Mouse (Mus musculus): Measurements from ENCODE around the gene Slc2a8. TPM values are rescaled to one million over a fixed set of nuclear protein-coding genes. Genes with fewer than 3 reads are reported as not detected.

Slc2a8 gene
- polyA plus RNA-seq, 1 experiment = 13.5 TPM

GRCm38 (mm10) chr2:32989376-32989775 is 7.5 kb upstream of the Slc2a8 start:
- no peaks in the 10 kb centered on the region for H3K79me2 ChIP-seq (ENCODE audit: control insufficient read depth, insufficient read depth)
- no peaks in the 10 kb centered on the region for H3K36me3 ChIP-seq (ENCODE audit: control insufficient read depth, insufficient read depth)
- no peak overlapping the region for H3ac ChIP-seq (ENCODE audit: control insufficient read depth, insufficient read length)
- peaks cover 22% of the 10 kb centered on the region for H3K27me3 ChIP-seq (ENCODE audit: control insufficient read depth, insufficient read depth, insufficient read length)
- H3K4me2 ChIP-seq (ENCODE audit: low read depth) = no peak overlapping the region
- no peak overlapping the region for H3K4me3 ChIP-seq
- no peak for TF ChIP-seq MAX (IDR thresholded peaks at IDR 0.05; ENCODE audit: low read depth)
- TF ChIP-seq REST (IDR thresholded peaks at IDR 0.05; ENCODE audit: insufficient read depth, insufficient read length) = no peak
- TF ChIP-seq E2F4 (IDR thresholded peaks at IDR 0.05; ENCODE audit: insufficient read depth) = no peak
- TF ChIP-seq MYOG (IDR thresholded peaks at IDR 0.05; ENCODE audit: control insufficient read depth in 1 of 3, insufficient read depth in 1 of 3, insufficient read length in 2 of 3, low read depth in 2 of 3) = no peak
- no peak for TF ChIP-seq USF1 (IDR thresholded peaks at IDR 0.05; ENCODE audit: low read depth)
- no peak for TF ChIP-seq CEBPB (IDR thresholded peaks at IDR 0.05; ENCODE audit: insufficient read depth, poor library complexity, severe bottlenecking)
- no peak for TF ChIP-seq SRF (IDR thresholded peaks at IDR 0.05; ENCODE audit: control insufficient read depth, insufficient read length, low read depth)
- TF ChIP-seq POLR2AphosphoS2 (IDR thresholded peaks at IDR 0.05; ENCODE audit: insufficient read length, low read depth) = no peak

- no peak overlapping the region for H3K4me3 ChIP-seq
- H3K79me2 ChIP-seq (ENCODE audit: control insufficient read depth, insufficient read depth) = no peaks in the 10 kb centered on the region
- no peak for TF ChIP-seq SRF (IDR thresholded peaks at IDR 0.05; ENCODE audit: control insufficient read depth, insufficient read length, low read depth)
- H3K27me3 ChIP-seq (ENCODE audit: control insufficient read depth, insufficient read depth, insufficient read length) = peaks cover 22% of the 10 kb centered on the region
- H3ac ChIP-seq (ENCODE audit: control insufficient read depth, insufficient read length) = no peak overlapping the region
- H3K4me2 ChIP-seq (ENCODE audit: low read depth) = no peak overlapping the region
- no peaks in the 10 kb centered on the region for H3K36me3 ChIP-seq (ENCODE audit: control insufficient read depth, insufficient read depth)
Measured at GRCm38 (mm10) chr2:32985844-32986243, 4.0 kb upstream of the Slc2a8 start.

- TF ChIP-seq SRF (IDR thresholded peaks at IDR 0.05; ENCODE audit: control insufficient read depth, insufficient read length, low read depth) (no peak), E2F4 (IDR thresholded peaks at IDR 0.05; ENCODE audit: insufficient read depth) (no peak), POLR2A (IDR thresholded peaks at IDR 0.05; ENCODE audit: insufficient read length, low read depth) (no peak), CEBPB (IDR thresholded peaks at IDR 0.05; ENCODE audit: insufficient read depth, poor library complexity, severe bottlenecking) (no peak)
- H3ac ChIP-seq (ENCODE audit: control insufficient read depth, insufficient read length) = no peak overlapping the region
- H3K79me2 ChIP-seq (ENCODE audit: control insufficient read depth, insufficient read depth) = no peaks in the 10 kb centered on the region
- no peak overlapping the region for H3K4me3 ChIP-seq
- no peaks in the 10 kb centered on the region for H3K36me3 ChIP-seq (ENCODE audit: control insufficient read depth, insufficient read depth)
- peaks cover 22% of the 10 kb centered on the region for H3K27me3 ChIP-seq (ENCODE audit: control insufficient read depth, insufficient read depth, insufficient read length)
- no peak overlapping the region for H3K4me2 ChIP-seq (ENCODE audit: low read depth)
Measured at GRCm38 (mm10) chr2:32983617-32984016, 1.7 kb upstream of the Slc2a8 start.

DNA sequence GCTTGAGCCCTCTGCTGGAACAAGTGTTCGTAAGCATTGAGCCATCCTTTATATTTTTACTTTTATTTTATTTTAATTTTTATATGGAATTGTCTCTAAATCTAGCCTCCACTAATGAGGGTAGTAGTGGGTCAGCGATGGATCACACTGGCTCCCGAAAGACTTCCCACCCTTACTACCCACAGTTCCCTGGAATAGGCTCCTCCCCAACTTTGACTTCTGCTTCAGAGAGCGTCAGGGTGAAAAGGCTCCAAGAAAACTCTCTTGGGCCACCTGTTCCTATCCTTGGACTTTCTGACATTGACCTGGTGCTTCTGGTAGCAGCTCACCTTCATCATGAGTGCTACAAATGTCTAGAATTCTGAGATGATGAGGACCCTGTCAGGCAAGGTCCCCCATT is 817 bp upstream of the Slc2a8 start:
- peak overlapping the region; percentile 91 for H3K4me2 ChIP-seq (ENCODE audit: low read depth)
- H3K36me3 ChIP-seq (ENCODE audit: control insufficient read depth, insufficient read depth) = no peaks in the 10 kb centered on the region
- no peak for TF ChIP-seq CEBPB (IDR thresholded peaks at IDR 0.05; ENCODE audit: insufficient read depth, poor library complexity, severe bottlenecking)
- peaks cover 22% of the 10 kb centered on the region for H3K27me3 ChIP-seq (ENCODE audit: control insufficient read depth, insufficient read depth, insufficient read length)
- H3K79me2 ChIP-seq (ENCODE audit: control insufficient read depth, insufficient read depth) = no peaks in the 10 kb centered on the region
- H3K4me3 ChIP-seq = peak overlapping the region; percentile 39
- H3ac ChIP-seq (ENCODE audit: control insufficient read depth, insufficient read length) = no peak overlapping the region

DNA sequence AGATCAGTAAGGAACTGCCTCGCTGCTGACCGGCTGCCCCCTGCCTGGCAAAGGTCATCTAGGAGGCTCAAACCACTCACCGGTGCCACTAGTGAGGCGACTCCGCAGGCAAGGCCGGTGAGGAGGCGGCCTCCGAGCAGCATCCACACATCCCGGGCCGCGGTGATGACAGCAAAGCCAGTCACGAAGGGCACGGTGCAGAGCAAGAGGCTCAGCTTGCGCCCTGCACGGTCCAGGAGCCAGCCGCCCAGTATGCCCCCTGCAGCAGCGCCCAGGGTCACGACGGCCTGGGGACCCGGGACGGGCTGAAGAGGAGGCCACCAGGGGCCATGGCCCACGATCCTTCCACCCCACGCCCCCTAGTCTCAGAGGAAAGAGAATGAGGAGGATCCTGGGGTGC is 602 bp downstream of the Slc2a8 start:
- H3K4me2 ChIP-seq (ENCODE audit: low read depth) = peak overlapping the region; percentile 93
- peaks cover 13% of the 10 kb centered on the region for H3K27me3 ChIP-seq (ENCODE audit: control insufficient read depth, insufficient read depth, insufficient read length)
- H3K36me3 ChIP-seq (ENCODE audit: control insufficient read depth, insufficient read depth) = no peaks in the 10 kb centered on the region
- H3K79me2 ChIP-seq (ENCODE audit: control insufficient read depth, insufficient read depth) = no peaks in the 10 kb centered on the region
- peak overlapping the region; percentile 39 for H3K4me3 ChIP-seq
- peak overlapping the region; percentile 6 for H3ac ChIP-seq (ENCODE audit: control insufficient read depth, insufficient read length)
- TF ChIP-seq CEBPB (IDR thresholded peaks at IDR 0.05; ENCODE audit: insufficient read depth, poor library complexity, severe bottlenecking) (no peak), E2F4 (IDR thresholded peaks at IDR 0.05; ENCODE audit: insufficient read depth) (no peak), REST (IDR thresholded peaks at IDR 0.05; ENCODE audit: insufficient read depth, insufficient read length) (no peak), MYOG (IDR thresholded peaks at IDR 0.05; ENCODE audit: control insufficient read depth in 1 of 3, insufficient read depth in 1 of 3, insufficient read length in 2 of 3, low read depth in 2 of 3) (no peak)

- Histone ChIP-seq H3K36me3 (ENCODE audit: control insufficient read depth, insufficient read depth) (no peaks in the 10 kb centered on the region), H3K27me3 (ENCODE audit: control insufficient read depth, insufficient read depth, insufficient read length) (peaks cover 1% of the 10 kb centered on the region), H3ac (ENCODE audit: control insufficient read depth, insufficient read length) (no peak overlapping the region), H3K79me2 (ENCODE audit: control insufficient read depth, insufficient read depth) (no peaks in the 10 kb centered on the region), H3K4me2 (ENCODE audit: low read depth) (no peak overlapping the region), H3K4me3 (no peak overlapping the region)
- TF ChIP-seq POLR2A (IDR thresholded peaks at IDR 0.05; ENCODE audit: insufficient read length, low read depth) (no peak), REST (IDR thresholded peaks at IDR 0.05; ENCODE audit: insufficient read depth, insufficient read length) (no peak), MAX (IDR thresholded peaks at IDR 0.05; ENCODE audit: low read depth) (no peak), CEBPB (IDR thresholded peaks at IDR 0.05; ENCODE audit: insufficient read depth, poor library complexity, severe bottlenecking) (no peak), POLR2AphosphoS2 (IDR thresholded peaks at IDR 0.05; ENCODE audit: insufficient read length, low read depth) (no peak), USF1 (IDR thresholded peaks at IDR 0.05; ENCODE audit: low read depth) (no peak), MYOD1 (IDR thresholded peaks at IDR 0.05; ENCODE audit: control insufficient read depth in 1 of 3, insufficient read length in 2 of 3, low read depth in 2 of 3) (no peak)
Measured at GRCm38 (mm10) chr2:32979675-32980074, 2.2 kb downstream of the Slc2a8 start.
